Mouse (Mus musculus): ENCODE data around the gene Cchcr1. TPM values are rescaled to one million over a fixed set of nuclear protein-coding genes. Genes with fewer than 3 reads are reported as not detected.

The Cchcr1 gene
- polyA plus RNA-seq, 1 experiment from 2014 or later, result 14.1 TPM

DNA sequence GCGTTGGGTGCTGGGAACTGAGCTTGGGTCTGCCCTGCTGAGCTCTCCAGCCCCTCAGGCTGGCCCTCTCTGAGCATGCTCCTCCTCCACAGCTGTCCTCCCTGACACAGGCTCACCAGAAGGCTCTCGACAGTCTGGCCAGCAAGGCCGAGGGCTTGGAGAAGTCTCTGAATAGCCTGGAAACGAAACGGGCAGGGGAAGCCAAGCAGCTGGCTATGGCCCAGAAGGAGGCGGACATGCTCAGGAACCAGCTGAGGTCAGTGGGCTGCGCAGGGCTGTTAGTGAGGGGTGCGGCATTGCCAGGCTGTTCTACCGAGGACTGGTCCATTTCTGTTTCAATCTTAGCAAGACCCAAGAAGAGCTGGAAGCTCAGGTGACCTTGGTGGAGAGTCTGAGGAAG lies 7.5 kb downstream of the Cchcr1 start:
- ATAC-seq, result no peak
- Histone ChIP-seq H3K9me3 (replicated peaks) (no peaks in the 10 kb centered on the region), H3K4me1 (no peaks in the 10 kb centered on the region), H3K36me3 (peaks cover 84% of the 10 kb centered on the region), H3K27ac (no peak overlapping the region), H3K4me2 (no peak overlapping the region), H3K27me3 (replicated peaks) (no peaks in the 10 kb centered on the region), H3K4me3 (no peak overlapping the region), H3K9ac (no peak overlapping the region)
- WGBS (ENCODE audit: insufficient replicate concordance), result 80% methylated on average over 9 of the region's 9 CpGs

DNA sequence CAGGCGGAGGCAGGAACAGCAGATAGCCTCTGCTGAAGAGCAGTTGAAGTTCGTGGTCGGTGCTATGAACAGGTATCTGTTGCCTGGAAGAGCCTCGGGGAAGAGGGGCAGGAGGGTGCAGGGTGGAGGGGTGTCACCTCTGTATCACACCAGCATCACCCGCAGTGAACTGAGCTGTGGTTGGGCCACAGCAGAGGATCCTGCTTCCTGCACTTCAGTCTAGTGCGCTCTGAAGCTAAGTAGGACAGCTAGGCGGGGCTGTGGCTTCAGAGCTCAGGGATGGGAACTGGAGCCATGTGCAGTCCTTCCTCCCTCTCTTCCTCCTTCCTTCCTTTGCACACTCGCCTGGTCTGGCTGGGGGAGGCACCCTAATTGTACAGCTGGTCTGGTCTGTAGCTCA lies 9.7 kb downstream of the Cchcr1 start:
- peaks cover 84% of the 10 kb centered on the region for H3K36me3 ChIP-seq
- no peak overlapping the region for H3K4me2 ChIP-seq
- H3K27me3 ChIP-seq (replicated peaks), result no peaks in the 10 kb centered on the region
- H3K4me3 ChIP-seq, result no peak overlapping the region
- no peak for ATAC-seq
- no peak overlapping the region for H3K27ac ChIP-seq
- no peak overlapping the region for H3K9ac ChIP-seq
- no peaks in the 10 kb centered on the region for H3K4me1 ChIP-seq
- 40% methylated on average over 8 of the region's 8 CpGs for WGBS (ENCODE audit: insufficient replicate concordance)
- no peaks in the 10 kb centered on the region for H3K9me3 ChIP-seq (replicated peaks)

GRCm38 (mm10) chr17:35532360-35532759 lies 15.5 kb downstream of the Cchcr1 start:
- 5% methylated on average over 3 of the region's 3 CpGs for WGBS (ENCODE audit: insufficient replicate concordance)
- Histone ChIP-seq H3K4me1 (no peaks in the 10 kb centered on the region), H3K27ac (no peak overlapping the region), H3K9ac (no peak overlapping the region), H3K9me3 (replicated peaks) (no peaks in the 10 kb centered on the region), H3K36me3 (peaks cover 34% of the 10 kb centered on the region), H3K4me2 (no peak overlapping the region), H3K27me3 (replicated peaks) (peaks cover 14% of the 10 kb centered on the region), H3K4me3 (no peak overlapping the region)
- no peak for ATAC-seq

GRCm38 (mm10) chr17:35532901-35533300 lies 16.0 kb downstream of the Cchcr1 start, which contains the start of gene Psors1c2:
Psors1c2 (plus strand) TSS chr17:35533201.
- H3K9ac ChIP-seq, result no peak within 1 kb of the TSS
- no peak within 1 kb of the TSS for H3K4me3 ChIP-seq
- H3K36me3 ChIP-seq, result peaks cover 29% of the 10 kb centered on the region
- ATAC-seq, result no peak
- H3K27ac ChIP-seq, result no peak within 1 kb of the TSS
- H3K27me3 ChIP-seq (replicated peaks), result peaks cover 14% of the 10 kb centered on the region
- H3K9me3 ChIP-seq (replicated peaks), result no peaks in the 10 kb centered on the region
- no peaks in the 10 kb centered on the region for H3K4me1 ChIP-seq
- H3K4me2 ChIP-seq, result no peak within 1 kb of the TSS
- 16% methylated on average over 7 of the region's 7 CpGs for WGBS (ENCODE audit: insufficient replicate concordance)

- no peak for ATAC-seq
- Histone ChIP-seq H3K4me3 (no peak overlapping the region), H3K27ac (no peak overlapping the region), H3K27me3 (replicated peaks) (peaks cover 14% of the 10 kb centered on the region), H3K36me3 (peaks cover 14% of the 10 kb centered on the region), H3K9ac (no peak overlapping the region), H3K9me3 (replicated peaks) (no peaks in the 10 kb centered on the region), H3K4me2 (no peak overlapping the region), H3K4me1 (no peaks in the 10 kb centered on the region)
- WGBS (ENCODE audit: insufficient replicate concordance), result 7% methylated on average over 6 of the region's 6 CpGs
These were observed 17.4 kb downstream of the Cchcr1 start for GRCm38 (mm10) chr17:35534343-35534742.

GRCm38 (mm10) chr17:35537421-35537820 lies 20.5 kb downstream of the Cchcr1 start:
- H3K4me1 ChIP-seq, result no peaks in the 10 kb centered on the region
- ATAC-seq, result no peak
- H3K36me3 ChIP-seq, result no peaks in the 10 kb centered on the region
- no peaks in the 10 kb centered on the region for H3K9me3 ChIP-seq (replicated peaks)
- H3K27me3 ChIP-seq (replicated peaks), result peaks cover 14% of the 10 kb centered on the region
- 60% methylated on average over 4 of the region's 4 CpGs for WGBS (ENCODE audit: insufficient replicate concordance)
- no peak overlapping the region for H3K27ac ChIP-seq
- H3K9ac ChIP-seq, result no peak overlapping the region
- H3K4me3 ChIP-seq, result no peak overlapping the region
- no peak overlapping the region for H3K4me2 ChIP-seq

DNA sequence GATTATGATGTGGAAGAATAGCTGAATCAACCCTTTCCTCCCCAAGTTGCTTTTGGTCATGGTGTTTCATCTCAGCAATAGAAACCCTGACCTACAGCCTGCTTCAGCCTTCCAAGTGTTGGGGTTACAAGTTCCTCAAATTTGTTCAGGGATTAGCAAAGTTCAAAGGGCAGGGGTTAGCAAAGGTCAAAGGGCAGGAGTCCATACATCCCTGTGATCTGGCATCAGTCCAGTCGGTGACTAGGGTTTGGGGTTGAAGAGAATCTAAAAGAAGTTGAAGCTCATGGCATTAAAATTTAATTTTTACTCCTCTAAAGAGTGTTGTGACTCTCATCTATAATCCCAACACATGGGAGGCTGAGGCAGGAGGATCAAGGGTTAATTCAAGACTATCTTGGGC lies 21.6 kb downstream of the Cchcr1 start:
- Histone ChIP-seq H3K9me3 (replicated peaks) (no peaks in the 10 kb centered on the region), H3K9ac (no peak overlapping the region), H3K27me3 (replicated peaks) (peaks cover 7% of the 10 kb centered on the region), H3K4me3 (no peak overlapping the region), H3K36me3 (no peaks in the 10 kb centered on the region), H3K4me1 (no peaks in the 10 kb centered on the region), H3K27ac (no peak overlapping the region), H3K4me2 (no peak overlapping the region)
- no peak for ATAC-seq
- 59% methylated on average over 1 of the region's 1 CpGs for WGBS (ENCODE audit: insufficient replicate concordance)

DNA sequence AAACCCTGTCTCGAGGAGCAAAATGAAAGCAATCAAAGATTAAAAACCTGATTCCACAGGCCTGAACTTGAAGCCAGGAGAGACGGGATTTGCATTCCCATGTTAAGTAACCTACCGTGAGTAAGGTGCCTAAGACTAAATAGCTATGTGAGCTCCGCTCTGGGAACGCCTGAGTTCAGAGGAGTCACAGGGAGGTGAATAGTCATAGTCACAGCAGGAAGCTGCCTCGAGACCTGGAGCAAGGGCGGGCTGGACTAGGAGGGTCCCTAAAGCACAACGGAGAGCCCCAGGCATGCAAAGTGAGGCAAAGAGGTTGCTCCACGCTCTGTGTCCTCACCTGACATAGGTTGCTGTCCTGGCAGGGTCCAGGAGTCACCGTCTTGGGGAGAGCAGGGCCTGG lies 22.6 kb downstream of the Cchcr1 start:
- Histone ChIP-seq H3K27ac (no peak overlapping the region), H3K4me2 (no peak overlapping the region), H3K4me1 (no peaks in the 10 kb centered on the region), H3K27me3 (replicated peaks) (no peaks in the 10 kb centered on the region; the same call in 1 of the 2 replicates), H3K36me3 (no peaks in the 10 kb centered on the region), H3K9me3 (replicated peaks) (no peaks in the 10 kb centered on the region), H3K9ac (no peak overlapping the region), H3K4me3 (no peak overlapping the region)
- WGBS (ENCODE audit: insufficient replicate concordance), result 47% methylated on average over 10 of the region's 10 CpGs
- ATAC-seq, result no peak

DNA sequence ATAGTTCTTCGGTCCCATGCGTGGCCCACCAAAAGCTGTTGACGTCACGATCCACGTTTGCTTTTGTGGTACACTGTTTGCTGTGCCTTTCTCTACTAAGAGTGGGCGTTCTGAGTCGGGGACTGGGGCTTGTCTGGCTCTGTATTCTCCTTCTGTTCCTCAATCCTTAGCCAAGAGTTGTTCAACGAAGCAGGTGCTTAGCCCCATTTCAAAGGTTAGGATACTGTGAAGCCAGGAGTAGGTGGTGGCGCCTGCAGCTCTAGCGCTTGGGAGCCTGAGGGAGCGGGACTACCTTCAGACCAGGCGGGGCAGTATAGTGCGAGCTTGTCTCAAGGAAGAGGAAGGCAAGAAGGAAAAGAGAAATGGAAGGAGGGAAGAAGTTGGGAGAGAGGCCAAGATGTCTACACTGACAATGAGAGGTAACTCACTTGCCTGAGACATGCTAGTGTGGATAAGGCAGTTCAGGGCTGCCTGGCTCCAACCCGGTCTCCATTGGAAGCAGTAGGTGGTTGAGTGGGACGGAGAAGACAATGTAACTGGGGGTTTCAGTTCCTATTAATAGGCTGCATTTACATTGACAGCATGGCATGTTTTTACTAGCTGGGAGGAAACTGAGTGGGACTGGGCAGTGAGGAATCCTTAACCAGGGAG lies 26.0 kb downstream of the Cchcr1 start:
- Histone ChIP-seq H3K4me2 (no peak overlapping the region), H3K27ac (no peak overlapping the region), H3K36me3 (no peaks in the 10 kb centered on the region), H3K9ac (no peak overlapping the region), H3K9me3 (replicated peaks) (no peaks in the 10 kb centered on the region), H3K27me3 (replicated peaks) (no peaks in the 10 kb centered on the region; the same call in 1 of the 2 replicates), H3K4me3 (no peak overlapping the region), H3K4me1 (no peaks in the 10 kb centered on the region)
- no peak for ATAC-seq
- 65% methylated on average over 15 of the region's 15 CpGs for WGBS (ENCODE audit: insufficient replicate concordance)

- Histone ChIP-seq H3K27ac (no peak overlapping the region), H3K36me3 (no peaks in the 10 kb centered on the region), H3K4me2 (no peak overlapping the region), H3K9ac (no peak overlapping the region), H3K4me1 (no peaks in the 10 kb centered on the region), H3K27me3 (replicated peaks) (peaks cover 4% of the 10 kb centered on the region; the same call in 1 of the 2 replicates), H3K4me3 (no peak overlapping the region), H3K9me3 (replicated peaks) (no peaks in the 10 kb centered on the region)
- ATAC-seq, result no peak
- 53% methylated on average over 14 of the region's 14 CpGs for WGBS (ENCODE audit: insufficient replicate concordance)
These were observed 26.5 kb downstream of the Cchcr1 start for GRCm38 (mm10) chr17:35543412-35543861.

- Histone ChIP-seq H3K4me1 (no peaks in the 10 kb centered on the region), H3K9me3 (replicated peaks) (no peaks in the 10 kb centered on the region)
- WGBS (ENCODE audit: insufficient replicate concordance), result 52% methylated on average over 6 of the region's 6 CpGs
These were observed 27.1 kb downstream of the Cchcr1 start for GRCm38 (mm10) chr17:35544001-35544400.

DNA sequence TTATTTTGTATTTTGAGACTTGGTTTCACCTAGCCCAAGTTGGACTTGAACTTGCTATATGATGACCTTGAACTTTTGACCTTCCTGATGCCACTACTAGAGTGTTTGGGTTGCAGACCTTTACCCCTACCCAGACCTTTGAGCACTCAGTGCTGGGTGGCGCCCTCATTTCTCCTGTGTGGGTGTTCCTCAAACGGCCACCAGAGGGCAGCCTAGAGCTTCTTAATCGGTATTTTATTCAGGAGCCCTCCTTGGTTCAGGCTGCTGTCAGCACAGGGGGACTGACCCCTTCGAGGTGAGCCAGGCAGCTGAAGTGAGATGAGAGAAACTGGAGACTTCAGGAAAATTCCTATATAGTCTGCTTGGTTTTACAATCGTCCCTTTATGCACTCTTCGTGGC lies 27.8 kb downstream of the Cchcr1 start:
- 24% methylated on average over 6 of the region's 6 CpGs for WGBS (ENCODE audit: insufficient replicate concordance)
- H3K27ac ChIP-seq, result no peak overlapping the region
- no peak overlapping the region for H3K4me3 ChIP-seq
- no peak overlapping the region for H3K9ac ChIP-seq
- H3K36me3 ChIP-seq, result no peaks in the 10 kb centered on the region
- H3K9me3 ChIP-seq (replicated peaks), result no peaks in the 10 kb centered on the region
- no peaks in the 10 kb centered on the region for H3K4me1 ChIP-seq
- no peak for ATAC-seq
- peaks cover 6% of the 10 kb centered on the region; the same call in 1 of the 2 replicates for H3K27me3 ChIP-seq (replicated peaks)
- H3K4me2 ChIP-seq, result no peak overlapping the region

More at GRCm38 (mm10) chr17:35544001-35544400, 27.1 kb downstream of the Cchcr1 start:
- Histone ChIP-seq H3K4me2 (no peak overlapping the region), H3K27ac (no peak overlapping the region), H3K36me3 (no peaks in the 10 kb centered on the region), H3K27me3 (replicated peaks) (peaks cover 6% of the 10 kb centered on the region; the same call in 1 of the 2 replicates), H3K4me3 (no peak overlapping the region), H3K9ac (no peak overlapping the region)
- ATAC-seq, result no peak

- Histone ChIP-seq H3K27ac (no peak overlapping the region), H3K9me3 (replicated peaks) (no peaks in the 10 kb centered on the region), H3K36me3 (no peaks in the 10 kb centered on the region), H3K4me2 (no peak overlapping the region), H3K27me3 (replicated peaks) (0 out of 2 replicates have a peak, but pooled peaks cover 9% of the 10 kb centered on the region), H3K9ac (no peak overlapping the region), H3K4me1 (no peaks in the 10 kb centered on the region), H3K4me3 (no peak overlapping the region)
- ATAC-seq, result no peak
- WGBS (ENCODE audit: insufficient replicate concordance), result 59% methylated on average over 2 of the region's 2 CpGs
These were observed 30.6 kb downstream of the Cchcr1 start for GRCm38 (mm10) chr17:35547465-35547864.

All from liver, embryonic 12.5 days (tissue).